Mouse (Mus musculus) E14TG2a.4 (cell line): ENCODE data around the gene Cryba1.
A peak's percentile ranks its signal among the peaks of the same experiment; 100 is the strongest.

Experiments used
- H3K27me3 ChIP-seq: 2 replicates; pipeline ENCODE4 v1.6.1; 2014; ENCODE audit warnings: low read length, control low read depth; ENCODE audit not compliant: insufficient read depth
- H3K36me3 ChIP-seq: 2 replicates; pipeline ENCODE4 v1.6.1; 2014; ENCODE audit warnings: low read length, control low read depth; ENCODE audit not compliant: insufficient read depth
- H3K4me1 ChIP-seq: replicated peaks from 2 replicates; pipeline ENCODE4 v1.6.1; 2014; ENCODE audit warnings: low read depth, low read length, control low read depth
- H3K4me3 ChIP-seq: replicated peaks from 2 replicates; pipeline ENCODE4 v1.5.1; 2014; ENCODE audit warnings: mild to moderate bottlenecking, low read length
- H3K9me3 ChIP-seq: 2 replicates; pipeline ENCODE4 v1.6.1; 2014; ENCODE audit warnings: low read length, control low read depth
- CTCF ChIP-seq: conservative IDR thresholded peaks from 2 replicates; pipeline ENCODE4 v1.5.1; 2014; ENCODE audit warnings: low read length
- NANOG ChIP-seq: IDR thresholded peaks from 2 replicates; pipeline ENCODE4 v1.6.1; 2014; ENCODE audit warnings: borderline replicate concordance, low read length, mixed read lengths
- POU5F1 ChIP-seq: IDR thresholded peaks from 2 replicates; pipeline ENCODE4 v1.6.1; 2014; ENCODE audit warnings: low read length, borderline replicate concordance

The Cryba1 gene

GRCm38 (mm10) chr11:77687541-77688131 lies 37.4 kb downstream of the Cryba1 start:
- TF ChIP-seq CTCF (no peak), NANOG (no peak), POU5F1 (no peak)
- Histone ChIP-seq H3K4me3 (peak overlapping the region; percentile 99), H3K4me1 (peaks cover 62% of the 10 kb centered on the region), H3K27me3 (no peaks in the 10 kb centered on the region), H3K9me3 (no peaks in the 10 kb centered on the region), H3K36me3 (peaks cover 48% of the 10 kb centered on the region)

DNA sequence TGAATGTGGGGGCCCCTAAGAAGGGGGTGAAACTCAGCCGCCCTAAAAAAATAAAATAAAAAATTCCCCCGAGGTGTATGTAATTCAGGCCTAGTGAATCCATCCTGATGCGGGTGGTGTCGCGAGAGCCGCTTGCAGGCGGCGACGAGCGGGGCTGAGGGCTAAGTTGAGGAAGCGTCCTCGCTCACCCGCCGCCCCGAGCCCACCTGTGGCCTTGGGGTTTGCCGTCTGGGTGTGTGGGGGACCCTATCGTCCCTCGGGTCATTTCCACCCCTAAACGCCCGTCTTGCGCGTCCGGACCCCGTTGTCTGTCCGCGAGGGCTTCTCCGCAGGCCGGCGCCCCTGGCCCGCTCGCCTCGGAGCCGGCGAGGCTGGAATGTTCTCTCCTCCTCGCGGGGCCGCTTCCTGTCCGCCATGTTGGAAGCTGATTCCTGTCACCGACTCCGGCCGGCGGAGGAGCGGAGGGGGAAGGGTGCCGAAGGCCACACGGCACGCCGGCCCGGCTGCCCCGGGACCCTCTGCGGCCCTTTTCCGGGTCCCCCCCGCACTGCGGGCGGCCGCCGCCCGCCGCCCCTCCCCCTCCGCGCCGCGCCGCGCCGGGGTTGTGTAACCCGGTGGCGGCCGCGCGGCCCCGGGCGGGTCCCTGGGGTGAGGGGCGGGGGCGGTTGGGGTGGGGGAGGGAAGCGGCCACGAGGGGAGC lies 38.1 kb downstream of the Cryba1 start:
- peaks cover 2% of the 10 kb centered on the region; the same call in 1 of the 2 replicates for H3K9me3 ChIP-seq
- no peaks in the 10 kb centered on the region for H3K27me3 ChIP-seq
- H3K4me1 ChIP-seq = peaks cover 55% of the 10 kb centered on the region
- H3K36me3 ChIP-seq = peaks cover 41% of the 10 kb centered on the region
- H3K4me3 ChIP-seq = peak overlapping the region; percentile 99
- no peak for TF ChIP-seq NANOG
- no peak for TF ChIP-seq CTCF
- TF ChIP-seq POU5F1 = no peak

GRCm38 (mm10) chr11:77686346-77686840 lies 38.7 kb downstream of the Cryba1 start:
- H3K27me3 ChIP-seq = no peaks in the 10 kb centered on the region
- peaks cover 52% of the 10 kb centered on the region for H3K4me1 ChIP-seq
- peaks cover 35% of the 10 kb centered on the region for H3K36me3 ChIP-seq
- TF ChIP-seq POU5F1 (no peak), NANOG (no peak), CTCF (no peak)
- peaks cover 4% of the 10 kb centered on the region; the same call in 1 of the 2 replicates for H3K9me3 ChIP-seq
- peak overlapping the region; percentile 99 for H3K4me3 ChIP-seq

DNA sequence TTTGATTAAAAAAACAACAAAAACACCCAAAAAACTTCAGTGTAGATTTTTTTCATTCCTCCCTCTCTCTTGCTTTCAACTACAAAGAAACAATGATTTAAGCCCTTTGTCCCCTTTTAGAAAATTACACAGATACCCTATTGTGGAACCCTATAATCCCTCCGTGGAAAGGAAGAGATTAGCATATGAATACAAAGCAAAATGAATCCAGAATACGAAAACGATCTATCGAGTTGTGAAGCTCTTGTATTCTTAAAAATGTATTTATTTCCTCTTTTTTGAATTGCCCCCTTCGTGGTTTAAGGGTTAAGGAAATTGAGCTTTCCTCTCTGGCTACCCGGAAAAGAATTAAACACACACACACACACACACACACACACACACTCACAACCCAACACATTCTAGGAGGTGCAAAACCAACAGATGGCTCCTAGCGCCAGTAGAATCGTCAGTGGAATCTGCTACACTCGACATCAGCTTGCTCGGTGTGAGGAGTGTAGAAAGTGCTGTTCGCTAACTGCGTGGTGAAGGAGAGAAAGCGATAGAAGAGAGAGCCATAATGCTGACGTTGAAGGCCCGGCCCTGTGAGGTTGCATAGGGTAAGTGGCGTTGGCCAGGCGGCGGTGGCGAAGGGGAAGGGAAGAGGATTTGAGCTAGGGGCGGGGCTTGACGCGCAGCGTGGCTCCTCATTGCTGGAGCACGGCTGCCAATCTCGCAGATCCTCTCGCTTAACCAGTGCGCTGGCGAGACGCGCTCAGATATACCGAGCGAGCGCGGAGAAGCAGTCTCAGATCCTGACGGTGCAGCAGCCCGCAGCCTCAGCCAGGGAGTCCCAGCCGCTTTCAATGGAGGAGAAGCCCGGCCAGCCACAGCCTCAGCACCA lies 39.5 kb downstream of the Cryba1 start, which contains the start of gene Nufip2:
TSS of gene Nufip2 (plus strand) at position 773 of the 883 bp plus-strand sequence.
- Histone ChIP-seq H3K4me3 (peak within 1 kb of the TSS; percentile 99), H3K27me3 (no peaks in the 10 kb centered on the region), H3K36me3 (peaks cover 28% of the 10 kb centered on the region), H3K4me1 (peaks cover 51% of the 10 kb centered on the region), H3K9me3 (peaks cover 4% of the 10 kb centered on the region; the same call in 1 of the 2 replicates)
- TF ChIP-seq POU5F1 (0 out of 2 replicates have a peak, but pooled peaks have one; percentile 14), NANOG (no peak), CTCF (no peak)

GRCm38 (mm10) chr11:77684896-77685295 lies 40.2 kb downstream of the Cryba1 start:
- Histone ChIP-seq H3K36me3 (peaks cover 20% of the 10 kb centered on the region), H3K27me3 (no peaks in the 10 kb centered on the region), H3K9me3 (peaks cover 4% of the 10 kb centered on the region; the same call in 1 of the 2 replicates), H3K4me3 (peak overlapping the region; percentile 99; the same call in 1 of the 2 replicates), H3K4me1 (peaks cover 47% of the 10 kb centered on the region)
- no peak for TF ChIP-seq POU5F1
- TF ChIP-seq CTCF = no peak
- TF ChIP-seq NANOG = no peak

- Histone ChIP-seq H3K36me3 (no peaks in the 10 kb centered on the region), H3K27me3 (no peaks in the 10 kb centered on the region), H3K9me3 (peaks cover 4% of the 10 kb centered on the region; the same call in 1 of the 2 replicates), H3K4me1 (peaks cover 52% of the 10 kb centered on the region), H3K4me3 (0 out of 2 replicates have a peak overlapping the region, but pooled peaks have one; percentile 14)
- TF ChIP-seq POU5F1 = no peak
- no peak for TF ChIP-seq CTCF
- peak; percentile 90 for TF ChIP-seq NANOG
These were observed 45.1 kb downstream of the Cryba1 start for GRCm38 (mm10) chr11:77680018-77680417.

GRCm38 (mm10) chr11:77673428-77673991 lies 51.6 kb downstream of the Cryba1 start:
- H3K4me3 ChIP-seq = 0 out of 2 replicates have a peak overlapping the region, but pooled peaks have one; percentile 29
- H3K36me3 ChIP-seq = no peaks in the 10 kb centered on the region
- no peaks in the 10 kb centered on the region for H3K27me3 ChIP-seq
- no peak for TF ChIP-seq POU5F1
- peak; percentile 44; the same call in 1 of the 2 replicates for TF ChIP-seq NANOG
- peak; percentile 60 for TF ChIP-seq CTCF
- H3K9me3 ChIP-seq = no peaks in the 10 kb centered on the region
- peaks cover 59% of the 10 kb centered on the region for H3K4me1 ChIP-seq
